Mouse (Mus musculus) lung, embryonic 14.5 days (tissue): ENCODE data around the gene Nrxn3. TPM values are rescaled to one million over a fixed set of nuclear protein-coding genes. Genes with fewer than 3 reads are reported as not detected.

Experiments
- ATAC-seq: fragments of 200-750 bp; cut with Nextera tagmentation; 2 replicates; pipeline ENCODE4 v1.8.0; 2017; ENCODE audit warnings: mild to moderate bottlenecking, moderate TSS enrichment, moderate library complexity; ENCODE audit not compliant: insufficient read depth
- DNase-seq: peaks from one replicate; pipeline ENCODE4 v3.0.0-alpha.2; 2015
- H3K27ac ChIP-seq: fragments of 300-500 bp; sonication (generic); 2 replicates; pipeline ENCODE4 v1.5.1; 2014; ENCODE audit warnings: low read depth, mild to moderate bottlenecking, moderate library complexity
- H3K27me3 ChIP-seq: fragments of 300-500 bp; sonication (generic); 2 replicates; pipeline ENCODE4 v1.6.1; 2014; ENCODE audit warnings: low read length, control low read depth; ENCODE audit not compliant: insufficient read depth
- H3K36me3 ChIP-seq: fragments of 300-500 bp; sonication (generic); 2 replicates; pipeline ENCODE4 v1.6.1; 2014; ENCODE audit warnings: control low read depth; ENCODE audit not compliant: insufficient read depth
- H3K4me1 ChIP-seq: fragments of 300-500 bp; sonication (generic); 2 replicates; pipeline ENCODE4 v1.6.1; 2014; ENCODE audit warnings: antibody characterized with exemption, control low read depth; ENCODE audit not compliant: insufficient read depth
- H3K4me2 ChIP-seq: fragments of 300-500 bp; sonication (generic); 2 replicates; pipeline ENCODE4 v1.6.1; 2014; ENCODE audit warnings: mild to moderate bottlenecking
- H3K4me3 ChIP-seq: fragments of 300-500 bp; sonication (generic); 2 replicates; pipeline ENCODE4 v1.5.1; 2014; ENCODE audit warnings: low read depth, low read length
- H3K9ac ChIP-seq: fragments of 300-500 bp; sonication (generic); 2 replicates; pipeline ENCODE4 v1.6.1; 2014
- H3K9me3 ChIP-seq: fragments of 300-500 bp; sonication (generic); 2 replicates; pipeline ENCODE4 v1.6.1; 2016; ENCODE audit warnings: low read depth, low read length, control low read depth
- CTCF ChIP-seq: IDR thresholded peaks from 2 replicates; pipeline ENCODE4 v1.5.1; 2016; ENCODE audit warnings: antibody characterized with exemption, low read depth
- WGBS: fragments of 180-500 bp; shearing (Covaris S2); extraction: QIAGEN DNeasy Blood & Tissue Kit; methylation state at CpG from one replicate; pipeline ENCODE4 v1.1.7; 2014; 5-methylcytosine and 5-hydroxymethylcytosine counted together
- polyA plus RNA-seq: library from polyadenylated mRNA; unstranded; fragments of >200 nt; fragmentation: Nextera tagmentation; extraction: Ambion mirVana; gene quantifications from 2 replicates; pipeline ENCODE4 v1.2.1, GENCODE M21; 2014

Nrxn3 gene
- polyA plus RNA-seq, 1 experiment from 2014 or later, result 3.9 TPM

- H3K36me3 ChIP-seq, result no peaks in the 10 kb centered on the region
- no peak overlapping the region for H3K4me2 ChIP-seq
- no peak overlapping the region for H3K9ac ChIP-seq
- no peak for DNase-seq
- H3K4me3 ChIP-seq, result no peak overlapping the region
- H3K27ac ChIP-seq, result no peak overlapping the region
- no peak for ATAC-seq
- 88% methylated on average over 4 of the region's 4 CpGs for WGBS
- H3K9me3 ChIP-seq, result no peaks in the 10 kb centered on the region
- H3K4me1 ChIP-seq, result no peaks in the 10 kb centered on the region
- H3K27me3 ChIP-seq, result no peaks in the 10 kb centered on the region
- no peak for TF ChIP-seq CTCF
These were observed 203.6 kb downstream of the Nrxn3 start for GRCm38 (mm10) chr12:88926306-88926705.

GRCm38 (mm10) chr12:88931713-88932112, 209.0 kb downstream of the Nrxn3 start:
- Histone ChIP-seq H3K27me3 (no peaks in the 10 kb centered on the region), H3K4me3 (no peak overlapping the region), H3K36me3 (no peaks in the 10 kb centered on the region), H3K9ac (no peak overlapping the region), H3K4me1 (no peaks in the 10 kb centered on the region), H3K4me2 (no peak overlapping the region), H3K27ac (no peak overlapping the region), H3K9me3 (no peaks in the 10 kb centered on the region)
- TF ChIP-seq CTCF, result no peak
- 60% methylated on average over 4 of the region's 4 CpGs for WGBS
- ATAC-seq (no peak), DNase-seq (no peak)

- ATAC-seq (no peak), DNase-seq (no peak)
- no peaks in the 10 kb centered on the region for H3K27me3 ChIP-seq
- H3K4me3 ChIP-seq, result no peak overlapping the region
- H3K36me3 ChIP-seq, result no peaks in the 10 kb centered on the region
- no peak for TF ChIP-seq CTCF
- no peak overlapping the region for H3K27ac ChIP-seq
- H3K9ac ChIP-seq, result no peak overlapping the region
- 73% methylated on average over 2 of the region's 2 CpGs for WGBS
- no peaks in the 10 kb centered on the region for H3K4me1 ChIP-seq
- no peaks in the 10 kb centered on the region for H3K9me3 ChIP-seq
- no peak overlapping the region for H3K4me2 ChIP-seq
These were observed 217.0 kb downstream of the Nrxn3 start for GRCm38 (mm10) chr12:88939679-88940078.

- DNase-seq, result no peak
- WGBS, result 56% methylated on average over 3 of the region's 3 CpGs
- no peak for TF ChIP-seq CTCF
These were observed 222.3 kb downstream of the Nrxn3 start for GRCm38 (mm10) chr12:88944967-88945366.

GRCm38 (mm10) chr12:88949870-88950269, 227.2 kb downstream of the Nrxn3 start:
- WGBS, result 83% methylated on average over 2 of the region's 2 CpGs
- no peaks in the 10 kb centered on the region for H3K27me3 ChIP-seq
- no peak for TF ChIP-seq CTCF
- no peak overlapping the region for H3K4me3 ChIP-seq
- no peak overlapping the region for H3K9ac ChIP-seq
- H3K4me1 ChIP-seq, result no peaks in the 10 kb centered on the region
- H3K9me3 ChIP-seq, result no peaks in the 10 kb centered on the region
- no peak overlapping the region for H3K4me2 ChIP-seq
- ATAC-seq (no peak), DNase-seq (no peak)
- no peaks in the 10 kb centered on the region for H3K36me3 ChIP-seq
- no peak overlapping the region for H3K27ac ChIP-seq

More at GRCm38 (mm10) chr12:88944967-88945366, 222.3 kb downstream of the Nrxn3 start:
- no peak overlapping the region for H3K9ac ChIP-seq
- no peak for ATAC-seq
- H3K4me3 ChIP-seq, result no peak overlapping the region
- no peaks in the 10 kb centered on the region for H3K9me3 ChIP-seq
- no peaks in the 10 kb centered on the region for H3K4me1 ChIP-seq
- H3K27ac ChIP-seq, result no peak overlapping the region
- no peak overlapping the region for H3K4me2 ChIP-seq
- no peaks in the 10 kb centered on the region for H3K36me3 ChIP-seq
- H3K27me3 ChIP-seq, result no peaks in the 10 kb centered on the region

GRCm38 (mm10) chr12:88952937-88953600, 230.4 kb downstream of the Nrxn3 start:
- Histone ChIP-seq H3K9me3 (no peaks in the 10 kb centered on the region), H3K9ac (no peak overlapping the region), H3K36me3 (no peaks in the 10 kb centered on the region), H3K4me3 (no peak overlapping the region), H3K27me3 (no peaks in the 10 kb centered on the region), H3K4me2 (no peak overlapping the region), H3K27ac (no peak overlapping the region), H3K4me1 (no peaks in the 10 kb centered on the region)
- TF ChIP-seq CTCF, result no peak
- ATAC-seq (no peak), DNase-seq (no peak)
- WGBS, result 63% methylated on average over 7 of the region's 7 CpGs

GRCm38 (mm10) chr12:88953801-88954200, 231.1 kb downstream of the Nrxn3 start:
- DNase-seq (no peak), ATAC-seq (no peak)
- no peaks in the 10 kb centered on the region for H3K4me1 ChIP-seq
- H3K27ac ChIP-seq, result no peak overlapping the region
- no peak overlapping the region for H3K9ac ChIP-seq
- WGBS, result 51% methylated on average over 4 of the region's 4 CpGs
- no peak overlapping the region for H3K4me2 ChIP-seq
- no peaks in the 10 kb centered on the region for H3K9me3 ChIP-seq
- H3K27me3 ChIP-seq, result no peaks in the 10 kb centered on the region
- TF ChIP-seq CTCF, result no peak
- no peak overlapping the region for H3K4me3 ChIP-seq
- H3K36me3 ChIP-seq, result no peaks in the 10 kb centered on the region

GRCm38 (mm10) chr12:88957431-88957830, 234.8 kb downstream of the Nrxn3 start:
- H3K36me3 ChIP-seq, result no peaks in the 10 kb centered on the region
- no peaks in the 10 kb centered on the region for H3K27me3 ChIP-seq
- DNase-seq, result no peak
- no peaks in the 10 kb centered on the region for H3K4me1 ChIP-seq
- no peak overlapping the region for H3K27ac ChIP-seq
- no peak for TF ChIP-seq CTCF
- H3K4me3 ChIP-seq, result no peak overlapping the region
- ATAC-seq, result no peak
- 78% methylated on average over 3 of the region's 3 CpGs for WGBS
- no peak overlapping the region for H3K4me2 ChIP-seq
- no peak overlapping the region for H3K9ac ChIP-seq
- no peaks in the 10 kb centered on the region for H3K9me3 ChIP-seq
